Mouse (Mus musculus): ENCODE measurements around the gene Itpa.

Gene Itpa

GRCm38 (mm10) chr2:130655660-130656339 lies 11.6 kb upstream of the Itpa start:
- intact Hi-C loops (cut with DNase I): no loop called here

- intact Hi-C loops (cut with DNase I): no loop called here
Observed at GRCm38 (mm10) chr2:130656536-130656935, 10.9 kb upstream of the Itpa start.

- intact Hi-C loops (cut with DNase I): no loop called here
Observed at GRCm38 (mm10) chr2:130657541-130657940, 9.9 kb upstream of the Itpa start.

GRCm38 (mm10) chr2:130658530-130658929 lies 8.9 kb upstream of the Itpa start:
- intact Hi-C loops (cut with DNase I): no loop called here

- intact Hi-C loops (cut with DNase I): loop anchor here (10.0 kb wide), 1 partner anchor 49 kb away; no protein-coding TSS in a partner anchor
Observed at GRCm38 (mm10) chr2:130663342-130663741, 4.1 kb upstream of the Itpa start.

GRCm38 (mm10) chr2:130664102-130664701 lies 3.2 kb upstream of the Itpa start, which contains the start of gene Ddrgk1:
Gene Ddrgk1 (minus strand): TSS chr2:130664659.
- intact Hi-C loops (cut with DNase I): loop anchor here (10.0 kb wide), 1 partner anchor 49 kb away; no protein-coding TSS in a partner anchor

- intact Hi-C loops (cut with DNase I): no loop called here
Observed at GRCm38 (mm10) chr2:130677211-130677610, 9.8 kb downstream of the Itpa start.

- intact Hi-C loops (cut with DNase I): no loop called here
Observed at GRCm38 (mm10) chr2:130679154-130679553, 11.7 kb downstream of the Itpa start.

- intact Hi-C loops (cut with DNase I): no loop called here
Observed at GRCm38 (mm10) chr2:130679899-130680298, 12.5 kb downstream of the Itpa start.

- intact Hi-C loops (cut with DNase I): no loop called here
Observed at GRCm38 (mm10) chr2:130681531-130681930, 14.1 kb downstream of the Itpa start.

GRCm38 (mm10) chr2:130685426-130685825 lies 18.0 kb downstream of the Itpa start:
- intact Hi-C loops (cut with DNase I): no loop called here

- intact Hi-C loops (cut with DNase I): no loop called here
Observed at GRCm38 (mm10) chr2:130689011-130689410, 21.6 kb downstream of the Itpa start.

GRCm38 (mm10) chr2:130693563-130693962 lies 26.2 kb downstream of the Itpa start:
- intact Hi-C loops (cut with DNase I): no loop called here

- intact Hi-C loops (cut with DNase I): no loop called here
Observed at GRCm38 (mm10) chr2:130696700-130697152, 29.3 kb downstream of the Itpa start.

GRCm38 (mm10) chr2:130697153-130697810 lies 29.9 kb downstream of the Itpa start, which contains the start of gene Slc4a11:
Gene Slc4a11 (minus strand): TSS chr2:130697519.
- intact Hi-C loops (cut with DNase I): no loop called here

- intact Hi-C loops (cut with DNase I): no loop called here
Observed at GRCm38 (mm10) chr2:130697821-130698266, 30.4 kb downstream of the Itpa start.

- intact Hi-C loops (cut with DNase I): loop anchor here (5.0 kb wide), 1 partner anchor 48 kb away; no protein-coding TSS in a partner anchor
Observed at GRCm38 (mm10) chr2:130704040-130705001, 36.9 kb downstream of the Itpa start.

- intact Hi-C loops (cut with DNase I): no loop called here
Observed at GRCm38 (mm10) chr2:130705178-130705577, 37.8 kb downstream of the Itpa start.

GRCm38 (mm10) chr2:130706602-130707001 lies 39.2 kb downstream of the Itpa start:
- intact Hi-C loops (cut with DNase I): no loop called here

- intact Hi-C loops (cut with DNase I): no loop called here
Observed at GRCm38 (mm10) chr2:130707057-130707456, 39.6 kb downstream of the Itpa start.

- intact Hi-C loops (cut with DNase I): no loop called here
Observed at GRCm38 (mm10) chr2:130717951-130718350, 50.5 kb downstream of the Itpa start.
